Mouse (Mus musculus): ENCODE data around the gene Rtkn.

- TF ChIP-seq CTCF (IDR thresholded peaks at IDR 0.05; ENCODE audit: low read depth) (no peak), EP300 (IDR thresholded peaks at IDR 0.05; ENCODE audit: low read depth) (no peak)
These were observed 39.3 kb upstream of the Rtkn start for GRCm38 (mm10) chr6:83095968-83096367.

Data from heart, postnatal 0 days (tissue).